Mouse (Mus musculus) adrenal gland, adult 10 weeks (tissue): ENCODE data around the gene Aox2. TPM values are rescaled to one million over a fixed set of nuclear protein-coding genes. Genes with fewer than 3 reads are reported as not detected.

Source experiments
- polyA plus RNA-seq: library from polyadenylated mRNA; stranded (reverse); fragments of 350-450 nt; fragmentation: Illumina TruSeq; extraction: RNeasy Lipid Tissue Mini Kit (QIAGEN cat#74804); gene quantifications from one replicate; pipeline ENCODE4 v1.2.3, GENCODE M21; 2014; ENCODE audit warnings: low read depth, low replicate concordance

Gene Aox2
- 1.1 TPM for polyA plus RNA-seq

GRCm38 (mm10) chr1:58278026-58278425, at the start of gene Aox2:
Gene Aox2 (plus strand): TSS chr1:58278326.

GRCm38 (mm10) chr1:58392652-58393283, 114.6 kb downstream of the Aox2 start, which contains the start of gene Bzw1:
Gene Bzw1 (plus strand): TSS chr1:58392898.

GRCm38 (mm10) chr1:58423371-58424248, 145.5 kb downstream of the Aox2 start, which contains the start of gene Clk1:
Gene Clk1 (minus strand): TSS chr1:58424066.

Other genes with a start within 250 kb of the Aox2 start
- gene Aox1, start 248.4 kb upstream of the Aox2 start, polyA plus RNA-seq, result 48.0 TPM
- gene Aox3, start 165.2 kb upstream of the Aox2 start, polyA plus RNA-seq, result 4.4 TPM
- not detected for gene Aox4, start 67.9 kb upstream of the Aox2 start, polyA plus RNA-seq
- gene Bzw1, start 114.6 kb downstream of the Aox2 start, polyA plus RNA-seq, result 378 TPM
- 434 TPM for gene Clk1, start 145.7 kb downstream of the Aox2 start, polyA plus RNA-seq
- gene Nif3l1, start 166.8 kb downstream of the Aox2 start, polyA plus RNA-seq, result 31.3 TPM
- 150 TPM for gene Ppil3, start 167.2 kb downstream of the Aox2 start, polyA plus RNA-seq
- 111 TPM for gene Orc2, start 226.8 kb downstream of the Aox2 start, polyA plus RNA-seq